Comparison of ENCODE assay signal across 8 mouse cellular contexts in the genomic region with DNA sequence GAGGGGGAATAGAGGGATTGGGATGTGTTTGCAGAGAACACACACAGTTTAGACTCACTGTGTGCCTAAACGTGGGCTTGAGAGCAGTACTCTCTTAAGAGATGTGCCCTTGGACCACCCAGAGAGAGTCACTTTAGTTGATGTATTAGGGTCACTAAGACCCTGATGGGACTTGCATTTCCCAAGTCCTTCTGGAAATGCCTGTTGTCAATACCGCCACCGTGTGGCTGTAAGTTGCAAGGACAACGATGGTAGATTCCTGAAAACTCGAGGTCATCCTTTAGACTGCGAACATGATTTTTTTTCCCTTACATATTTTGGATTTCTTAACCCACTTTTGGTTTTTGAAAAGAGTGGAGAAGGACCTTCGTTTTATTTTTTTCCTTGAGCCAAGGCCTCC. TPM values are rescaled to one million over a fixed set of nuclear protein-coding genes. Genes with fewer than 3 reads are reported as not detected.
A peak's percentile ranks its signal among the peaks of the same experiment; 100 is the strongest.
DNase-seq lines count a peak whose midpoint lies in the region; ATAC-seq lines count a peak whose summit lies in the region.

No protein-coding gene starts in this region.

- no peaks in the 10 kb centered on the region for H3K36me3 ChIP-seq in heart, embryonic 13.5 days
- 0 out of 2 replicates have a peak, but pooled peaks cover 3% of the 10 kb centered on the region for H3K36me3 ChIP-seq in liver, embryonic 16.5 days (ENCODE audit: control insufficient read depth, insufficient read depth)

- H3K9me3 ChIP-seq in heart, embryonic 13.5 days: no peaks in the 10 kb centered on the region
- no peaks in the 10 kb centered on the region for H3K9me3 ChIP-seq in liver, embryonic 16.5 days (replicated peaks; ENCODE audit: control insufficient read depth, low read length)

- peak overlapping the region; percentile 97 for H3K4me3 ChIP-seq in heart, embryonic 13.5 days
- peak overlapping the region; percentile 88 for H3K4me3 ChIP-seq in liver, embryonic 16.5 days (ENCODE audit: low read depth, low read length)

- DNase-seq in 416B (ENCODE audit: low read depth) (peak; percentile 82), ZHBTc4 (ENCODE audit: low read depth, low spot score) (peak; percentile 85)
- peak; percentile 87 for DNase-seq in embryo, embryonic 10 days (ENCODE audit: low spot score)
- peak; percentile 48 to 56 for DNase-seq in kidney, postnatal 25 days
- peak; percentile 60 for DNase-seq in ovary, postnatal 36 days (ENCODE audit: low spot score)
- DNase-seq in thymus, postnatal 14 days: peak; percentile 46

- peak overlapping the region; percentile 72; the same call in 1 of the 2 replicates for H3K9ac ChIP-seq in heart, embryonic 13.5 days
- peak overlapping the region; percentile 61 for H3K9ac ChIP-seq in liver, embryonic 16.5 days (ENCODE audit: low read depth, low read length)

- no peaks in the 10 kb centered on the region; the same call in 1 of the 2 replicates for H3K27me3 ChIP-seq in heart, embryonic 13.5 days (replicated peaks)
- H3K27me3 ChIP-seq in liver, embryonic 16.5 days (ENCODE audit: control insufficient read depth, insufficient read depth, low read depth, low read length): no peaks in the 10 kb centered on the region

- H3K4me2 ChIP-seq in heart, embryonic 13.5 days: peak overlapping the region; percentile 86
- H3K4me2 ChIP-seq in liver, embryonic 16.5 days (ENCODE audit: low read depth, low read length): peak overlapping the region; percentile 67

- peak overlapping the region; percentile 62; the same call in 1 of the 2 replicates for H3K27ac ChIP-seq in heart, embryonic 13.5 days (replicated peaks)
- H3K27ac ChIP-seq in liver, embryonic 16.5 days (ENCODE audit: low read length): peak overlapping the region; percentile 97

- 2% methylated on average over 7 of the region's 7 CpGs for WGBS in heart, embryonic 13.5 days
- 1% methylated on average over 7 of the region's 7 CpGs for WGBS in liver, embryonic 16.5 days (ENCODE audit: insufficient replicate concordance)

- ATAC-seq in heart, embryonic 13.5 days (ENCODE audit: extremely low read depth, insufficient number of reproducible peaks, low FRiP score, low TSS enrichment): no peak
- ATAC-seq in liver, embryonic 16.5 days (ENCODE audit: low read depth): no peak

- peaks cover 11% of the 10 kb centered on the region for H3K4me1 ChIP-seq in heart, embryonic 13.5 days
- H3K4me1 ChIP-seq in liver, embryonic 16.5 days (ENCODE audit: control insufficient read depth, low read depth, low read length): peaks cover 28% of the 10 kb centered on the region

RNA-seq across cellular contexts. Expression of a gene that starts 1.1 kb away (rescaled TPM):
- polyA plus RNA-seq in heart, embryonic 13.5 days (2015; fragmentation: Nextera tagmentation; extraction: Ambion mirVana): 21.2 and 24.5 TPM in 2 replicates
- 23.9 and 25.5 TPM in 2 replicates for polyA plus RNA-seq in liver, embryonic 16.5 days (2015; fragmentation: Nextera tagmentation; extraction: Ambion mirVana)

RNA-seq across cellular contexts. Expression of a gene that starts 5.0 kb away (rescaled TPM):
- not detected in 2 replicates for polyA plus RNA-seq in heart, embryonic 13.5 days (2015; fragmentation: Nextera tagmentation; extraction: Ambion mirVana)
- polyA plus RNA-seq in liver, embryonic 16.5 days (2015; fragmentation: Nextera tagmentation; extraction: Ambion mirVana): not detected in 2 replicates
